Mouse (Mus musculus) olfactory bulb, adult 2 months (tissue): ENCODE measurements at regions not wholly inside any gene's neighbourhood (a gene's known extent, or its start where the extent isn't known, plus 50 kb on each side); places are given as distances from the start of the nearest gene placed in this dataset.

Source experiments
- CTCF ChIP-seq: fragments of 200-500 bp; IDR thresholded peaks from 2 replicates; pipeline ENCODE4 v1.5.1; 2012; ENCODE audit warnings: low read depth, mild to moderate bottlenecking, low read length, moderate library complexity; ENCODE audit not compliant: insufficient read depth
- POLR2A ChIP-seq: fragments of 200-500 bp; IDR thresholded peaks from 2 replicates; pipeline ENCODE4 v1.6.1; 2012; ENCODE audit warnings: mild to moderate bottlenecking, low read depth, low read length, moderate library complexity; ENCODE audit not compliant: insufficient read depth

- TF ChIP-seq POLR2A (no peak), CTCF (no peak)
Observed at GRCm38 (mm10) chr2:92739576-92739975, 140.1 kb downstream of the Chst1 start.
